Comparison of ENCODE assay signal across 7 mouse cellular contexts in genomic region chr4:133087177-133087714, GRCm38 (mm10). TPM values are rescaled to one million over a fixed set of nuclear protein-coding genes. Genes with fewer than 3 reads are reported as not detected.
DNase-seq lines count a peak whose midpoint lies in the region; ATAC-seq and TF ChIP-seq lines count a peak whose summit lies in the region.

No protein-coding gene starts in this region.

- H3K4me2 ChIP-seq in kidney, embryonic 15.5 days = no peak overlapping the region
- no peak overlapping the region for H3K4me2 ChIP-seq in CH12.LX (ENCODE audit: insufficient read depth, low read depth, poor library complexity, severe bottlenecking)
- H3K4me2 ChIP-seq in liver, embryonic 13.5 days = no peak overlapping the region

- TF ChIP-seq RAD21 in CH12.LX (IDR thresholded peaks at IDR 0.05; ENCODE audit: low read depth, low read length) = no peak

- H3K9me3 ChIP-seq in kidney, embryonic 15.5 days (replicated peaks) = no peaks in the 10 kb centered on the region
- H3K9me3 ChIP-seq in CH12.LX (replicated peaks; ENCODE audit: low read length) = no peaks in the 10 kb centered on the region
- no peaks in the 10 kb centered on the region for H3K9me3 ChIP-seq in liver, embryonic 13.5 days (replicated peaks)

- no peak overlapping the region for H3K4me3 ChIP-seq in kidney, embryonic 15.5 days (replicated peaks)
- no peak overlapping the region for H3K4me3 ChIP-seq in CH12.LX (replicated peaks in 1 of 3; ENCODE audit: low read depth in 2 of 3, low read length in 2 of 3, poor library complexity in 1 of 3)
- no peak overlapping the region for H3K4me3 ChIP-seq in bone marrow macrophage, adult 2 months (ENCODE audit: insufficient read depth, low read length)
- no peak overlapping the region for H3K4me3 ChIP-seq in liver, embryonic 13.5 days (replicated peaks)

- H3K79me2 ChIP-seq in CH12.LX (replicated peaks; ENCODE audit: control insufficient read depth, extremely low read depth, insufficient read depth, poor library complexity, severe bottlenecking) = no peaks in the 10 kb centered on the region

- dilution Hi-C loops in CH12.LX (cut with MboI; ENCODE audit: extremely low pct_ligation_motif_present, extremely low pct_unique_long_range_greater_than_20kb, low sequenced_read_pairs) = no loop called here

- H3K4me1 ChIP-seq in kidney, embryonic 15.5 days = peaks cover 87% of the 10 kb centered on the region
- peaks cover 24 to 43% of the 10 kb centered on the region in 2 experiments for H3K4me1 ChIP-seq in CH12.LX (ENCODE audit: control insufficient read depth in 1 of 2, insufficient read depth in 2 of 2)
- peaks cover 45% of the 10 kb centered on the region for H3K4me1 ChIP-seq in bone marrow macrophage, adult 2 months (ENCODE audit: control insufficient read depth, insufficient read depth, low read length)
- peaks cover 53% of the 10 kb centered on the region for H3K4me1 ChIP-seq in liver, embryonic 13.5 days (replicated peaks)

- TF ChIP-seq CTCF in CH12.LX (conservative IDR thresholded peaks at IDR 0.05 in 1 of 2, IDR thresholded peaks at IDR 0.05 in 1 of 2; ENCODE audit: low read depth in 2 of 2, low read length in 2 of 2) = no peak
- TF ChIP-seq CTCF in bone marrow macrophage, adult 2 months (IDR thresholded peaks at IDR 0.05; ENCODE audit: low read depth, low read length) = no peak

- peak overlapping the region; percentile 88 for H3K27ac ChIP-seq in kidney, embryonic 15.5 days
- H3K27ac ChIP-seq in CH12.LX (ENCODE audit: insufficient read depth, low read depth) = no peak overlapping the region
- H3K27ac ChIP-seq in bone marrow macrophage, adult 2 months (ENCODE audit: insufficient read depth, low read depth, low read length) = peak overlapping the region; percentile 59
- peak overlapping the region; percentile 14 for H3K27ac ChIP-seq in liver, embryonic 13.5 days

- DNase-seq in kidney, postnatal 36 days = no peak
- DNase-seq in CH12.LX (ENCODE audit: extremely low read depth) = no peak
- no peak for DNase-seq in liver, embryonic 13.5 days
- DNase-seq in right cerebral cortex, postnatal 10 days (ENCODE audit: low spot score in 2 of 2) = no peak
- no peak for DNase-seq in layer of hippocampus, adult 9-11 months

- WGBS in kidney, embryonic 15.5 days = 80% methylated on average over 6 of the region's 6 CpGs
- WGBS in liver, embryonic 13.5 days (ENCODE audit: insufficient replicate concordance) = 72% methylated on average over 6 of the region's 6 CpGs

- no peaks in the 10 kb centered on the region for H3K27me3 ChIP-seq in kidney, embryonic 15.5 days
- no peaks in the 10 kb centered on the region for H3K27me3 ChIP-seq in CH12.LX (replicated peaks)
- H3K27me3 ChIP-seq in liver, embryonic 13.5 days = peaks cover 62% of the 10 kb centered on the region

- in situ Hi-C loops in CH12.LX (cut with MboI; ENCODE audit: low pct_ligation_motif_present, low pct_unique_long_range_greater_than_20kb, low sequenced_read_pairs) = no loop called here

- TF ChIP-seq POLR2A in CH12.LX (IDR thresholded peaks at IDR 0.05; ENCODE audit: low read depth, low read length) = no peak
- TF ChIP-seq POLR2A in bone marrow macrophage, adult 2 months (IDR thresholded peaks at IDR 0.05; ENCODE audit: borderline replicate concordance, low read depth, low read length) = no peak

- no peak for ATAC-seq in kidney, embryonic 15.5 days (replicated peaks; ENCODE audit: low FRiP score)
- no peak for ATAC-seq in liver, embryonic 13.5 days (ENCODE audit: low read depth)

- no peak for TF ChIP-seq EP300 in CH12.LX (IDR thresholded peaks at IDR 0.05; ENCODE audit: low read length)

- H3K36me3 ChIP-seq in kidney, embryonic 15.5 days = no peaks in the 10 kb centered on the region
- H3K36me3 ChIP-seq in CH12.LX (replicated peaks in 1 of 2; ENCODE audit: control insufficient read depth in 1 of 2, insufficient read depth in 1 of 2, low read length in 1 of 2) = peaks cover 0 to 7% of the 10 kb centered on the region in 2 experiments
- no peaks in the 10 kb centered on the region for H3K36me3 ChIP-seq in liver, embryonic 13.5 days

- peak overlapping the region; percentile 27 for H3K9ac ChIP-seq in kidney, embryonic 15.5 days
- H3K9ac ChIP-seq in CH12.LX (ENCODE audit: insufficient read depth, low read depth) = no peak overlapping the region
- no peak overlapping the region for H3K9ac ChIP-seq in liver, embryonic 13.5 days

TF ChIP-seq in CH12.LX, 34 proteins besides CTCF, POLR2A, EP300 and RAD21:
- TF ChIP-seq HCFC1 (IDR thresholded peaks at IDR 0.05; ENCODE audit: low read depth, low read length) (no peak), MAX (IDR thresholded peaks at IDR 0.05; ENCODE audit: low read length) (peak; percentile 55)

RNA-seq across cellular contexts. Expression of gene Wasf2, which starts 43.1 kb away (rescaled TPM):
- polyA plus RNA-seq in kidney, embryonic 15.5 days (2015; fragmentation: Nextera tagmentation; extraction: Ambion mirVana) = 107 and 109 TPM in 2 replicates
- total RNA-seq in CH12.LX (2012; rRNA removed) (18.7 and 21.7 TPM in 2 replicates), CH12.LX (2014; rRNA removed) (12.9 and 14.9 TPM in 2 replicates)
- polyA plus RNA-seq in CH12.LX (2012; ENCODE audit: insufficient read length, low read depth) = 53.1 and 59.5 TPM in 2 replicates
- polyA plus RNA-seq in bone marrow macrophage, adult 2 months (2012; ENCODE audit: insufficient read depth, insufficient read length, missing spikeins) = 133 and 150 TPM in 2 replicates
- polyA plus RNA-seq in liver, embryonic 13.5 days (2015; fragmentation: Nextera tagmentation; extraction: Ambion mirVana) = 52.3 and 54.0 TPM in 2 replicates
